Mouse (Mus musculus): ENCODE measurements around the gene Acer2.

The Acer2 gene

GRCm38 (mm10) chr4:86955448-86955847, 81.3 kb downstream of the Acer2 start:
- DNase-seq (ENCODE audit: low spot score) = no peak

GRCm38 (mm10) chr4:86957576-86958411, 83.6 kb downstream of the Acer2 start:
- DNase-seq (ENCODE audit: low spot score) = peak; percentile 5

GRCm38 (mm10) chr4:86977272-86977671, 103.1 kb downstream of the Acer2 start:
- no peak for DNase-seq (ENCODE audit: low spot score)
